Mouse (Mus musculus) thymus, adult 2 months (tissue): ENCODE data around the gene Prkag3. TPM values are rescaled to one million over a fixed set of nuclear protein-coding genes. Genes with fewer than 3 reads are reported as not detected.

Source experiments
- DNase-seq: peaks from one replicate; pipeline ENCODE4 v3.0.0; 2021
- H3K27ac ChIP-seq: fragments of 200-500 bp; 2 replicates; pipeline ENCODE4 v1.5.1; 2012; ENCODE audit warnings: low read length, control low read depth; ENCODE audit not compliant: control insufficient read depth, insufficient read depth
- H3K27me3 ChIP-seq: fragments of 200-500 bp; 2 replicates; pipeline ENCODE4 v1.6.1; 2012; ENCODE audit warnings: mild to moderate bottlenecking, low read length, moderate library complexity, mixed read lengths; ENCODE audit not compliant: control insufficient read depth, insufficient read depth
- H3K36me3 ChIP-seq: fragments of 200-500 bp; 2 replicates; pipeline ENCODE4 v1.6.1; 2012; ENCODE audit warnings: mild to moderate bottlenecking, low read length, moderate library complexity; ENCODE audit not compliant: control insufficient read depth, insufficient read depth
- H3K4me1 ChIP-seq: fragments of 200-500 bp; replicated peaks from 2 replicates; pipeline ENCODE4 v1.6.1; 2012; ENCODE audit warnings: low read length; ENCODE audit not compliant: control insufficient read depth, insufficient read depth
- H3K4me3 ChIP-seq: fragments of 200-500 bp; 2 replicates; pipeline ENCODE4 v1.5.1; 2012; ENCODE audit warnings: mild to moderate bottlenecking, low read length, control low read depth, moderate library complexity; ENCODE audit not compliant: control insufficient read depth, insufficient read depth
- CTCF ChIP-seq: fragments of 200-500 bp; IDR thresholded peaks from 2 replicates; pipeline ENCODE4 v1.5.1; 2012; ENCODE audit warnings: mild to moderate bottlenecking, control low read depth, low read length, moderate library complexity, borderline replicate concordance; ENCODE audit not compliant: control insufficient read depth, poor library complexity, insufficient read depth; ENCODE audit errors: extremely low read depth
- POLR2A ChIP-seq: fragments of 200-500 bp; IDR thresholded peaks from 2 replicates; pipeline ENCODE4 v1.6.1; 2012; ENCODE audit warnings: mild to moderate bottlenecking, low read length, control low read depth, moderate library complexity; ENCODE audit not compliant: control insufficient read depth, poor library complexity, insufficient read depth; ENCODE audit errors: extremely low read depth
- WGBS: fragments of 180-500 bp; shearing (Covaris S2); methylation state at CpG from one replicate; pipeline ENCODE4 v1.1.7; 2018; 5-methylcytosine and 5-hydroxymethylcytosine counted together
- polyA plus RNA-seq: library from polyadenylated mRNA; depleted of rRNA; stranded (reverse); fragments of >200 nt; gene quantifications from 2 replicates; pipeline ENCODE4 v1.2.3, GENCODE M21; 2012

The Prkag3 gene
- polyA plus RNA-seq, 1 experiment, result 0.38 TPM

DNA sequence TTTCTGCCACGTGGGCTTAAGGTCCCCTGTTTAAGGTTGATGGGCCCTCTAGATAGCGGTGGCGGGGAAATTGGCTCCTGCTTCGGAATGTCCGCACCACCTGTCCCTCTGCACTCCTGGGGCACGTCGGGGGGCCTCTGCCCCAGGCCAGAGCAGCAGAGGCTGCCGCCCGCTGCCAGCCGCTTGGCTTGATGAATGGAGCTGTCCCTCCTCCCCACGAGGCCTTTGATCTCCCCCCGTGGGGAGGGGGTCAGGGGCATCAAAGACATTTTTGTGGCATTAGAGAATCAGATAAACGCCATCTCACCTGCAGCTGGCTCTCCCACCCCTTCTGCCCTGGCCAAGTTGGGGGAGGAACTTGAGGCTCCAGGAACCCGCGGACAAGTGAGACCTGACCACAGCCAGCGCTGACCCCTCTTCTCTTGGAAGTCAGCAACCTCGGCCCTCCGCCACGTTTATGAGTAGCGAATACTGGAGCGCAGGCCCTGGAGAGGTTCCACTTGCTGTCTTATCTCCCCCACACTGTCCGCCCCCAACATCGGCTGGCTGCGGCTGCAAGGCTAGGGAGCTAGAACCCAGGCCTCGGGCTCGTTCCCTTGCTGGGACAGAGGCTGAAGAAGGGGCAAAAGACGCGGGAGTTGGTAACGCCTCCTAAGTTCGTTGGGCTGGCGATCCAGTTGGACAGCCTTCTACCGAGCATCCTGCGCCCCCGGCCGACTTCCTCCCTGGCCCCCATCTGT is 21.9 kb upstream of the Prkag3 start:
- Histone ChIP-seq H3K4me1 (peaks cover 10% of the 10 kb centered on the region; the same call in 1 of the 2 replicates), H3K27me3 (peaks cover 17% of the 10 kb centered on the region), H3K27ac (no peak overlapping the region), H3K4me3 (no peak overlapping the region), H3K36me3 (no peaks in the 10 kb centered on the region)
- no peak for DNase-seq
- 7% methylated on average over 35 of the region's 35 CpGs for WGBS
- TF ChIP-seq POLR2A, result no peak
- TF ChIP-seq CTCF, result no peak

DNA sequence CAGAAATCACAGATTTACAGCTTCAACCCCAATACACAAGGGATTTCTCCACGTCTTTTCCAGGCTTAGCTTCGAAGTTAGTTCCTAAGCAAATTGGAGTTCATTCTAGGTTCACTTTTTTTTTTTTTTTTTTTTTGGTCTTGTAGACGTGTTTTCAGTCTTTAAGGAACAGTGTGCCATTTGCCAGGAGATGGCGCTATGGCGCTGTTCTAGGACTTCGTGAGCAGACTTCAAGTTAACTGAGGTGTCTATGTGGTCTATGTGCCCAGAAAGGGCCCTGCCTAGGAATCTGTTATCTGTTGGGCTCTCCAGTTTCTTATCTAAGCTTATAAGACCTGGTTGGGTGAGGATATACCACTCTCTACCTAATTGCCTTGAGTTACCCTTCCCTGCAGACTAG is 14.1 kb upstream of the Prkag3 start:
- TF ChIP-seq CTCF (no peak), POLR2A (no peak)
- no peaks in the 10 kb centered on the region for H3K36me3 ChIP-seq
- DNase-seq, result peak; percentile 56
- H3K4me3 ChIP-seq, result no peak overlapping the region
- no peak overlapping the region for H3K27ac ChIP-seq
- 3% methylated on average over 6 of the region's 6 CpGs for WGBS
- H3K27me3 ChIP-seq, result no peaks in the 10 kb centered on the region
- H3K4me1 ChIP-seq, result no peaks in the 10 kb centered on the region

GRCm38 (mm10) chr1:74759773-74760172 is 10.8 kb upstream of the Prkag3 start:
- no peak for TF ChIP-seq POLR2A
- TF ChIP-seq CTCF, result no peak
- Histone ChIP-seq H3K36me3 (no peaks in the 10 kb centered on the region), H3K4me3 (no peak overlapping the region), H3K27ac (no peak overlapping the region), H3K4me1 (no peaks in the 10 kb centered on the region), H3K27me3 (no peaks in the 10 kb centered on the region)
- DNase-seq, result no peak
- WGBS, result 41% methylated on average over 4 of the region's 4 CpGs

- no peak overlapping the region for H3K4me3 ChIP-seq
- peak; percentile 28 for DNase-seq
- H3K27me3 ChIP-seq, result no peaks in the 10 kb centered on the region
- H3K4me1 ChIP-seq, result peaks cover 13% of the 10 kb centered on the region
- no peak overlapping the region for H3K27ac ChIP-seq
- TF ChIP-seq CTCF (no peak), POLR2A (no peak)
- H3K36me3 ChIP-seq, result no peaks in the 10 kb centered on the region
- 6% methylated on average over 5 of the region's 5 CpGs for WGBS
These were observed 5.3 kb upstream of the Prkag3 start for GRCm38 (mm10) chr1:74754175-74754785.

GRCm38 (mm10) chr1:74753266-74753974 is 4.4 kb upstream of the Prkag3 start:
- Histone ChIP-seq H3K4me1 (peaks cover 13% of the 10 kb centered on the region), H3K27me3 (no peaks in the 10 kb centered on the region), H3K36me3 (no peaks in the 10 kb centered on the region), H3K27ac (no peak overlapping the region), H3K4me3 (no peak overlapping the region)
- TF ChIP-seq CTCF, result no peak
- TF ChIP-seq POLR2A, result no peak
- WGBS, result 55% methylated on average over 8 of the region's 8 CpGs
- DNase-seq, result no peak

- DNase-seq, result no peak
- 98% methylated on average over 3 of the region's 3 CpGs for WGBS
These were observed 3.8 kb upstream of the Prkag3 start for GRCm38 (mm10) chr1:74752833-74753232.

More at GRCm38 (mm10) chr1:74752833-74753232, 3.8 kb upstream of the Prkag3 start:
- H3K27ac ChIP-seq, result no peak overlapping the region
- TF ChIP-seq CTCF, result no peak
- no peak for TF ChIP-seq POLR2A
- no peaks in the 10 kb centered on the region for H3K27me3 ChIP-seq
- peaks cover 13% of the 10 kb centered on the region for H3K4me1 ChIP-seq
- H3K4me3 ChIP-seq, result no peak overlapping the region
- no peaks in the 10 kb centered on the region for H3K36me3 ChIP-seq
